Mouse (Mus musculus) MEL (cell line): Measurements from ENCODE around the gene Tbc1d30. TPM values are rescaled to one million over a fixed set of nuclear protein-coding genes. Genes with fewer than 3 reads are reported as not detected.
A peak's percentile ranks its signal among the peaks of the same experiment; 100 is the strongest.

Experiments used
- DNase-seq: peaks from one replicate; pipeline ENCODE4 v3.0.0; 2011; ENCODE audit warnings: low read depth, low spot score
- H3K27ac ChIP-seq: 2 replicates; pipeline ENCODE4 v1.5.1; 2012; ENCODE audit warnings: low read depth, mild to moderate bottlenecking, control low read depth, low read length, moderate library complexity; ENCODE audit not compliant: control insufficient read depth
- H3K27me3 ChIP-seq, 2 experiments: fragments of 150-350 bp in 1 of 2; sonication (generic) in 1 of 2; 2 replicates each; pipeline ENCODE4 v1.6.1; 2012; ENCODE audit warnings: low read length in 2 of 2, mild to moderate bottlenecking in 2 of 2, improper control_type of control experiment in 1 of 2, moderate library complexity in 1 of 2; ENCODE audit not compliant: insufficient read depth in 2 of 2, control insufficient read depth in 1 of 2
- H3K36me3 ChIP-seq, 2 experiments: 2 replicates each; pipeline ENCODE4 v1.6.1; 2012 to 2014; ENCODE audit warnings: low read length in 2 of 2, improper control_type of control experiment in 1 of 2, inconsistent platforms in 1 of 2, mild to moderate bottlenecking in 1 of 2; ENCODE audit not compliant: insufficient read depth in 2 of 2, control insufficient read depth in 1 of 2
- H3K4me1 ChIP-seq, 2 experiments: fragments of 150-350 bp in 1 of 2; sonication (generic) in 1 of 2; 2 replicates each; pipeline ENCODE4 v1.6.1; 2012; ENCODE audit warnings: low read length in 2 of 2, improper control_type of control experiment in 1 of 2, mild to moderate bottlenecking in 1 of 2; ENCODE audit not compliant: insufficient read depth in 2 of 2, control insufficient read depth in 1 of 2
- H3K4me3 ChIP-seq, 2 experiments: fragments of 150-350 bp in 1 of 2; sonication (generic) in 1 of 2; 2 replicates each; pipeline ENCODE4 v1.5.1; 2012; ENCODE audit warnings: low read depth in 2 of 2, low read length in 2 of 2, mild to moderate bottlenecking in 2 of 2, moderate library complexity in 2 of 2, control low read depth in 1 of 2, improper control_type of control experiment in 1 of 2; ENCODE audit not compliant: control insufficient read depth in 1 of 2, insufficient read depth in 1 of 2
- H3K79me2 ChIP-seq: 2 replicates; pipeline ENCODE4 v1.6.1; 2012; ENCODE audit warnings: mild to moderate bottlenecking, low read length, moderate library complexity; ENCODE audit not compliant: control insufficient read depth, poor library complexity, insufficient read depth
- H3K9ac ChIP-seq: 2 replicates; pipeline ENCODE4 v1.6.1; 2012; ENCODE audit warnings: low read depth, mild to moderate bottlenecking, control low read depth, low read length, moderate library complexity; ENCODE audit not compliant: control insufficient read depth, poor library complexity, severe bottlenecking
- H3K9me3 ChIP-seq: fragments of 150-350 bp; sonication (generic); replicated peaks from 2 replicates; pipeline ENCODE4 v1.6.1; 2012; ENCODE audit warnings: mild to moderate bottlenecking, low read length, improper control_type of control experiment, moderate library complexity; ENCODE audit not compliant: insufficient read depth
- CTCF ChIP-seq, 3 experiments: IDR thresholded peaks in 2 of 3; conservative IDR thresholded peaks in 1 of 3; 2 replicates each; pipeline ENCODE4 v1.5.1; 2011 to 2012; ENCODE audit warnings: low read length in 3 of 3, low read depth in 2 of 3, mild to moderate bottlenecking in 2 of 3, improper control_type of control experiment in 1 of 3, inconsistent platforms in 1 of 3, mixed read lengths in 1 of 3, moderate library complexity in 1 of 3; ENCODE audit not compliant: control insufficient read depth in 1 of 3, insufficient read depth in 1 of 3, poor library complexity in 1 of 3, severe bottlenecking in 1 of 3
- E2F4 ChIP-seq: IDR thresholded peaks from 2 replicates; pipeline ENCODE4 v1.6.1; 2011; ENCODE audit warnings: low read depth, low read length, improper control_type of control experiment, borderline replicate concordance
- GATA1 ChIP-seq: IDR thresholded peaks from 2 replicates; pipeline ENCODE4 v1.6.1; 2011; ENCODE audit warnings: low read depth, low read length, improper control_type of control experiment
- HCFC1 ChIP-seq: IDR thresholded peaks from 2 replicates; pipeline ENCODE4 v1.6.1; 2012; ENCODE audit warnings: low read depth, mild to moderate bottlenecking, inconsistent platforms, low read length, improper control_type of control experiment, moderate library complexity
- JUND ChIP-seq: IDR thresholded peaks from 2 replicates; pipeline ENCODE4 v1.6.1; 2011; ENCODE audit warnings: low read depth, mild to moderate bottlenecking, improper control_type of control experiment, low read length
- KAT2A ChIP-seq: conservative IDR thresholded peaks from 2 replicates; pipeline ENCODE4 v1.6.1; 2012; ENCODE audit warnings: low read depth, low read length, improper control_type of control experiment, inconsistent platforms
- MAFK ChIP-seq: IDR thresholded peaks from 2 replicates; pipeline ENCODE4 v1.6.1; 2011; ENCODE audit warnings: low read depth, mild to moderate bottlenecking, low read length, improper control_type of control experiment, borderline replicate concordance
- MAX ChIP-seq: IDR thresholded peaks from 2 replicates; pipeline ENCODE4 v1.6.1; 2011; ENCODE audit warnings: low read length, improper control_type of control experiment
- MEF2A ChIP-seq: IDR thresholded peaks from 2 replicates; pipeline ENCODE4 v1.6.1; 2014; ENCODE audit warnings: low read depth, mild to moderate bottlenecking, inconsistent platforms, low read length, improper control_type of control experiment; ENCODE audit not compliant: poor library complexity, insufficient replicate concordance, severe bottlenecking; ENCODE audit errors: extremely low read depth
- MYB ChIP-seq: IDR thresholded peaks from 2 replicates; pipeline ENCODE4 v1.6.1; 2011; ENCODE audit warnings: mild to moderate bottlenecking, low read depth, low read length, improper control_type of control experiment
- MYC ChIP-seq: IDR thresholded peaks from 2 replicates; pipeline ENCODE4 v1.6.1; 2011; ENCODE audit warnings: low read depth, mild to moderate bottlenecking, low read length, improper control_type of control experiment, moderate library complexity
- NELFE ChIP-seq: IDR thresholded peaks from 2 replicates; pipeline ENCODE4 v1.6.1; 2011; ENCODE audit warnings: low read depth, low read length, improper control_type of control experiment
- POLR2A ChIP-seq, 2 experiments: IDR thresholded peaks; 2 replicates each; pipeline ENCODE4 v1.6.1; 2011 to 2012; ENCODE audit warnings: low read length in 2 of 2, mild to moderate bottlenecking in 2 of 2, control low read depth in 1 of 2, improper control_type of control experiment in 1 of 2, low read depth in 1 of 2, moderate library complexity in 1 of 2; ENCODE audit not compliant: control insufficient read depth in 1 of 2, insufficient read depth in 1 of 2, poor library complexity in 1 of 2
- POLR2AphosphoS2 ChIP-seq: IDR thresholded peaks from 2 replicates; pipeline ENCODE4 v1.6.1; 2011; ENCODE audit warnings: low read length, improper control_type of control experiment
- POLR2AphosphoS5 ChIP-seq: IDR thresholded peaks from 2 replicates; pipeline ENCODE4 v1.6.1; 2012; ENCODE audit warnings: low read depth, borderline replicate concordance, mild to moderate bottlenecking, inconsistent platforms, low read length, moderate library complexity, mixed read lengths
- RAD21 ChIP-seq: IDR thresholded peaks from 2 replicates; pipeline ENCODE4 v1.6.1; 2011; ENCODE audit warnings: mild to moderate bottlenecking, low read depth, low read length, improper control_type of control experiment
- RCOR1 ChIP-seq: IDR thresholded peaks from 2 replicates; pipeline ENCODE4 v1.6.1; 2012; ENCODE audit warnings: low read depth, mild to moderate bottlenecking, inconsistent platforms, low read length, improper control_type of control experiment
- SIN3A ChIP-seq: IDR thresholded peaks from 2 replicates; pipeline ENCODE4 v1.6.1; 2012; ENCODE audit warnings: low read length, improper control_type of control experiment, inconsistent platforms
- SMC3 ChIP-seq: IDR thresholded peaks from 2 replicates; pipeline ENCODE4 v1.6.1; 2011; ENCODE audit warnings: low read depth, low read length, improper control_type of control experiment
- TCF12 ChIP-seq: IDR thresholded peaks from 2 replicates; pipeline ENCODE4 v1.6.1; 2014; ENCODE audit warnings: low read depth, mild to moderate bottlenecking, inconsistent platforms, low read length, improper control_type of control experiment, moderate library complexity
- UBTF ChIP-seq: IDR thresholded peaks from 2 replicates; pipeline ENCODE4 v1.6.1; 2012; ENCODE audit warnings: low read depth, mild to moderate bottlenecking, inconsistent platforms, low read length, improper control_type of control experiment, moderate library complexity, borderline replicate concordance; ENCODE audit not compliant: insufficient read depth
- USF2 ChIP-seq, 2 experiments: IDR thresholded peaks; 2 replicates each; pipeline ENCODE4 v1.6.1; 2011 to 2012; ENCODE audit warnings: improper control_type of control experiment in 2 of 2, low read length in 2 of 2, borderline replicate concordance in 1 of 2, inconsistent platforms in 1 of 2, low read depth in 1 of 2, mild to moderate bottlenecking in 1 of 2; ENCODE audit not compliant: insufficient read depth in 1 of 2
- ZKSCAN1 ChIP-seq: IDR thresholded peaks from 2 replicates; pipeline ENCODE4 v1.6.1; 2012; ENCODE audit warnings: low read depth, mild to moderate bottlenecking, inconsistent platforms, low read length, improper control_type of control experiment, moderate library complexity
- ZMIZ1 ChIP-seq: IDR thresholded peaks from 2 replicates; pipeline ENCODE4 v1.6.1; 2012; ENCODE audit warnings: low read depth, mild to moderate bottlenecking, inconsistent platforms, low read length, improper control_type of control experiment, moderate library complexity
- ZNF384 ChIP-seq: IDR thresholded peaks from 2 replicates; pipeline ENCODE4 v1.6.1; 2012; ENCODE audit warnings: low read depth, mild to moderate bottlenecking, inconsistent platforms, low read length, improper control_type of control experiment
- polyA plus RNA-seq, 2 experiments: library from polyadenylated mRNA; stranded (reverse) in 1 of 2; unstranded in 1 of 2; fragments of >175 nt in 1 of 2; fragments of >200 nt in 1 of 2; gene quantifications; 2 replicates each; pipeline versions ENCODE4 v1.2.1 to v1.2.4; 2012; ENCODE audit warnings: low replicate concordance in 2 of 2, low read depth in 1 of 2; ENCODE audit not compliant: insufficient read length in 2 of 2, insufficient read depth in 1 of 2, missing spikeins in 1 of 2
- total RNA-seq: library from RNA; depleted of rRNA; stranded (reverse); fragments of 300-350 nt; gene quantifications from 2 replicates; pipeline ENCODE4 v1.2.3, GENCODE M21; 2012

Gene Tbc1d30
- total and polyA plus RNA-seq, 3 experiments = 0.35 to 2.1 TPM; not detected in 1

GRCm38 (mm10) chr10:121326167-121326566 lies 24.9 kb downstream of the Tbc1d30 start:
- no peaks in the 10 kb centered on the region for H3K27me3 ChIP-seq
- H3K79me2 ChIP-seq = no peaks in the 10 kb centered on the region
- TF ChIP-seq KAT2A (no peak), MAX (no peak), SIN3A (no peak), SMC3 (peak; percentile 18; the same call in 1 of the 2 replicates), CTCF (IDR thresholded peaks at IDR 0.05 in 2 of 3, conservative IDR thresholded peaks at IDR 0.05 in 1 of 3; ENCODE audit: control insufficient read depth in 1 of 3, insufficient read depth in 1 of 3, low read depth in 2 of 3, low read length in 3 of 3, poor library complexity in 1 of 3, severe bottlenecking in 1 of 3) (peak; percentile 17 to 40 (median 38); a peak in 5 of 6 replicates), ZMIZ1 (no peak), HCFC1 (no peak)
- TF ChIP-seq, all 39 proteins: peak for 2
- no peaks in the 10 kb centered on the region for H3K9me3 ChIP-seq
- no peak overlapping the region for H3K27ac ChIP-seq
- no peak overlapping the region for H3K9ac ChIP-seq
- no peak overlapping the region for H3K4me3 ChIP-seq
- peak; percentile 34 for DNase-seq
- H3K36me3 ChIP-seq = no peaks in the 10 kb centered on the region
- H3K4me1 ChIP-seq = no peaks in the 10 kb centered on the region

DNA sequence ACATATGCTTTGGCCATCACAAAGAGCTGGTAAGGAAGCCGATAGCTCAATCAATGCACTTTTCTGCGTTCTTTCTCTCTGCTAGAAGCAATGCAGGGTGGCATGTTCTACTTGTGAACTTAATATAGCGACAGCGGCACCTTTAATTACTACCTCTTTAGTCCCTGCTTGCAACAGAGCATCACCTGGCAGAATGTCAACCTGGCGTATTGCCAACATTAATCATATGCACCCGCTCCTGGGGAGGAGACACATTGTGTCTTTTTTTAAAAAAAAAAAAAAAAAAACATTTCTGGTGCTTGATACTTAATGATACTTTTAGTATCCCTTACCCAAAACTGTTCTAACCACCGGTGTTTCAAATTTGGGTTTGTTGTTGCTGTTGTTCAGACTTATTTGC lies 27.6 kb downstream of the Tbc1d30 start:
- peak; percentile 20 for DNase-seq
- no peak for TF ChIP-seq MYC
- peak; percentile 60; the same call in 1 of the 2 replicates for TF ChIP-seq ZNF384
- no peak for TF ChIP-seq POLR2A (IDR thresholded peaks at IDR 0.05; ENCODE audit: control insufficient read depth in 1 of 2, insufficient read depth in 1 of 2, low read depth in 1 of 2, low read length in 2 of 2, poor library complexity in 1 of 2)
- TF ChIP-seq POLR2AphosphoS5 = no peak
- no peak for TF ChIP-seq UBTF
- TF ChIP-seq MEF2A = no peak
- no peak for TF ChIP-seq KAT2A
- TF ChIP-seq RAD21 = no peak

DNA sequence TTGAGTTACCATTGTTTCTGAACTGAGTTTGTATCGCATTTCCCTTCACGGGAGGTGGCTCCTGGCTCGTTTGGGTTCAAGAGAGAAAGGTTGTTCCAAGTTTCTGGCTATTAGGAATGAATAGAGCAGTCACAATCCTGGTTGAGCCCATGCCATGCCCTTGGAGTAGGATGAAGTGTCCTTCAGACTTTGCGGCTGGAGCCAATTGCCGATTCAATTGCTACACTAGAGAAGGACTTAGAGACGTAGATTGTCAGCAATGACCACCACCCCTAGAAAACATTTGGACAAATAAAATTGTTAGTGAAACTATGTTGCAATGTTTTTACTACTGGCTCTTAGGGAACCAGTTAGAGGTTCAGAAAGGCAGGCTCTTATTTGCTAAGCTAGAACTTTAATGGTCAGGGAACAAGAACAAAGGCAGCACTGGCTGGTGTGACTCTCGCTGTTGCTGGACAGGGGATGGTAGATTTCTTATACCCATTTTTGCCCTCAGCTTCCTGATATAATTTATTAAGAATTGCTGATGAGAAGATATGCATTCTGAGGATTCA lies 32.6 kb downstream of the Tbc1d30 start:
- Histone ChIP-seq H3K4me1 (no peaks in the 10 kb centered on the region), H3K9ac (no peak overlapping the region), H3K9me3 (no peaks in the 10 kb centered on the region), H3K36me3 (no peaks in the 10 kb centered on the region), H3K4me3 (no peak overlapping the region), H3K27ac (no peak overlapping the region), H3K79me2 (no peaks in the 10 kb centered on the region), H3K27me3 (no peaks in the 10 kb centered on the region)
- no peak for DNase-seq
- TF ChIP-seq POLR2AphosphoS2 (no peak), POLR2A (IDR thresholded peaks at IDR 0.05; ENCODE audit: control insufficient read depth in 1 of 2, insufficient read depth in 1 of 2, low read depth in 1 of 2, low read length in 2 of 2, poor library complexity in 1 of 2) (no peak), MAX (no peak), GATA1 (no peak), POLR2AphosphoS5 (no peak), ZNF384 (no peak), SIN3A (no peak), RCOR1 (no peak), MYB (no peak), ZKSCAN1 (no peak), TCF12 (no peak), JUND (no peak), E2F4 (no peak), USF2 (IDR thresholded peaks at IDR 0.05; ENCODE audit: borderline replicate concordance in 1 of 2, insufficient read depth in 1 of 2, low read depth in 1 of 2, low read length in 2 of 2) (no peak), MAFK (no peak), ZMIZ1 (no peak), NELFE (no peak)

More for the DNA sequence above, 27.6 kb downstream of the Tbc1d30 start:
- Histone ChIP-seq H3K9ac (no peak overlapping the region), H3K4me3 (no peak overlapping the region), H3K9me3 (no peaks in the 10 kb centered on the region), H3K27me3 (no peaks in the 10 kb centered on the region), H3K27ac (no peak overlapping the region), H3K36me3 (no peaks in the 10 kb centered on the region), H3K79me2 (no peaks in the 10 kb centered on the region), H3K4me1 (no peaks in the 10 kb centered on the region)
